In the genomic region with DNA sequence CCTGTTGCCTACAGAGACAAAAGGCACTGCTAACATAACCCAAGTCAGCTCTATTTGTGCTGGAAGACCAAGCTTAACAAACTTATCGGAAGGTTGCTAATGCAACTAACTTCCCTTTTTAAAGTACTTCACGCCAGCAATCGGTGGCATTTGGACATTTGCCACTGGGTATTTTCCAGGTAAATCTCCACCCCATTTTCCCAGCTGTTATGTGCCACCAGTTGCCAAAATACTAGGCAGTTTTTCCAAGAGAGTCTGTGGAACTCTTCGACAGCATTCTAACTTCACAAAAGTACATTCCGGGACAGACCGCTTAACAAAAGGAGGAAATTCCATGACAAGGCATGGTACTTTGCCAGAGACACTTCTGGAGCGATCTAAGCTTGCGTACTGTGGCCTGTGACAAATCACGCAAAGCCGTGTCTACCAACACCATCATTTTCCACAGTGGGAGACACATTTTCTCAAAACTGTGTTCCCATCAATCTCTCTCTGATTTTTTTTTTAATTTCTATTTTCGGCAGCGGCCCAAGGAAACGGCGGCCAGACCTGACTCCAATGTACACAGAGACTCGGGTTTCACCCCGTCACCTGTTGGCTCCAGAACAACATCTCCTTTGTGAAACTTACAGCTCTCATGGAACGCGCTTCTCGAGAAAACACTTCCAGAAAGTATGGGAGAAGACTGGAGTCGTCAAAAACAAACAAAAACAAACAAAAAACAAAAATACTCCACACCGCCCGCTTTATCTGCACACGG, we compare ENCODE assay signal across 8 mouse cellular contexts.
DNase-seq lines count a peak whose midpoint lies in the region; ATAC-seq lines count a peak whose summit lies in the region.

No protein-coding gene starts in this region.

- ATAC-seq in intestine, embryonic 16.5 days = no peak; the same call in 1 of the 2 replicates
- no peak for ATAC-seq in neural tube, embryonic 15.5 days (ENCODE audit: low FRiP score)
- no peak for ATAC-seq in erythroid progenitor cell, adult 5-6 weeks (replicated peaks; ENCODE audit: low FRiP score, poor library complexity, severe bottlenecking)

- H3K4me2 ChIP-seq in intestine, embryonic 16.5 days (ENCODE audit: low read depth, low read length) = peak overlapping the region; percentile 94
- H3K4me2 ChIP-seq in neural tube, embryonic 15.5 days = peak overlapping the region; percentile 96

- H3K27me3 ChIP-seq in intestine, embryonic 16.5 days (replicated peaks; ENCODE audit: control insufficient read depth, insufficient read depth, low read length) = no peaks in the 10 kb centered on the region
- peaks cover 7% of the 10 kb centered on the region for H3K27me3 ChIP-seq in neural tube, embryonic 15.5 days (replicated peaks)

- H3K4me3 ChIP-seq in intestine, embryonic 16.5 days (ENCODE audit: low read length) = peak overlapping the region; percentile 82
- peak overlapping the region; percentile 81 for H3K4me3 ChIP-seq in neural tube, embryonic 15.5 days (replicated peaks)

- no peaks in the 10 kb centered on the region for H3K9me3 ChIP-seq in intestine, embryonic 16.5 days (ENCODE audit: control insufficient read depth, low read length)
- no peaks in the 10 kb centered on the region for H3K9me3 ChIP-seq in neural tube, embryonic 15.5 days (replicated peaks)

- H3K27ac ChIP-seq in intestine, embryonic 16.5 days (ENCODE audit: low read length) = peak overlapping the region; percentile 85
- peak overlapping the region; percentile 72 for H3K27ac ChIP-seq in neural tube, embryonic 15.5 days (replicated peaks)

- WGBS in intestine, embryonic 16.5 days = 3% methylated on average over 23 of the region's 23 CpGs
- WGBS in neural tube, embryonic 15.5 days = 3% methylated on average over 23 of the region's 23 CpGs

- H3K36me3 ChIP-seq in intestine, embryonic 16.5 days (ENCODE audit: control insufficient read depth, insufficient read depth, low read length) = no peaks in the 10 kb centered on the region
- no peaks in the 10 kb centered on the region for H3K36me3 ChIP-seq in neural tube, embryonic 15.5 days

- peak; percentile 36 for DNase-seq in urinary bladder, postnatal 14 days (ENCODE audit: low spot score)
- no peak for DNase-seq in urinary bladder, adult 2 months (ENCODE audit: low spot score)
- DNase-seq in forelimb bud, embryonic 11.5 days (ENCODE audit: low read depth, low spot score) = peak; percentile 58
- peak; percentile 73 to 84 for DNase-seq in lung, adult 18-20 months
- no peak for DNase-seq in testis, postnatal 10 days (ENCODE audit: low spot score)

- H3K9ac ChIP-seq in intestine, embryonic 16.5 days (ENCODE audit: low read depth, low read length) = peak overlapping the region; percentile 76
- peak overlapping the region; percentile 53 for H3K9ac ChIP-seq in neural tube, embryonic 15.5 days (replicated peaks)

- peaks cover 30% of the 10 kb centered on the region for H3K4me1 ChIP-seq in intestine, embryonic 16.5 days (ENCODE audit: control insufficient read depth, insufficient read depth, low read length)
- H3K4me1 ChIP-seq in neural tube, embryonic 15.5 days = peaks cover 54% of the 10 kb centered on the region

Comparison
In these comparisons a context has a peak if more than half of its experiments do, and no peak if none do; other contexts are left out.
1. DNase-seq: peak in urinary bladder, postnatal 14 days (single experiment), forelimb bud, embryonic 11.5 days (single experiment) and lung, adult 18-20 months (2 of 2); none in urinary bladder, adult 2 months (single experiment) and testis, postnatal 10 days (single experiment).